Mouse (Mus musculus): ENCODE results near the gene Ncor2.

Ncor2 gene

GRCm38 (mm10) chr5:125170107-125170842 is 8.7 kb downstream of the Ncor2 start:
- DNase-seq (ENCODE audit: low read depth, low spot score): no peak

- no peak for DNase-seq (ENCODE audit: low read depth, low spot score)
Measured at GRCm38 (mm10) chr5:125168101-125168500, 10.9 kb downstream of the Ncor2 start.

- no peak for DNase-seq (ENCODE audit: low read depth, low spot score)
Measured at GRCm38 (mm10) chr5:125167524-125167923, 11.5 kb downstream of the Ncor2 start.

GRCm38 (mm10) chr5:125165993-125166392 is 13.0 kb downstream of the Ncor2 start:
- DNase-seq (ENCODE audit: low read depth, low spot score): no peak

- no peak for DNase-seq (ENCODE audit: low read depth, low spot score)
Measured at GRCm38 (mm10) chr5:125164465-125165167, 14.4 kb downstream of the Ncor2 start.

- no peak for DNase-seq (ENCODE audit: low read depth, low spot score)
Measured at GRCm38 (mm10) chr5:125163441-125164050, 15.5 kb downstream of the Ncor2 start.

GRCm38 (mm10) chr5:125162461-125162860 is 16.6 kb downstream of the Ncor2 start:
- no peak for DNase-seq (ENCODE audit: low read depth, low spot score)

GRCm38 (mm10) chr5:125159804-125160405 is 19.1 kb downstream of the Ncor2 start:
- no peak for DNase-seq (ENCODE audit: low read depth, low spot score)

- no peak for DNase-seq (ENCODE audit: low read depth, low spot score)
Measured at GRCm38 (mm10) chr5:125159293-125159692, 19.7 kb downstream of the Ncor2 start.

- DNase-seq (ENCODE audit: low read depth, low spot score): no peak
Measured at GRCm38 (mm10) chr5:125158232-125158961, 20.6 kb downstream of the Ncor2 start.

GRCm38 (mm10) chr5:125157375-125158033 is 21.5 kb downstream of the Ncor2 start:
- no peak for DNase-seq (ENCODE audit: low read depth, low spot score)

GRCm38 (mm10) chr5:125156418-125157205 is 22.4 kb downstream of the Ncor2 start:
- DNase-seq (ENCODE audit: low read depth, low spot score): no peak

- no peak for DNase-seq (ENCODE audit: low read depth, low spot score)
Measured at GRCm38 (mm10) chr5:125155451-125155850, 23.6 kb downstream of the Ncor2 start.

GRCm38 (mm10) chr5:125154989-125155388 is 24.0 kb downstream of the Ncor2 start:
- no peak for DNase-seq (ENCODE audit: low read depth, low spot score)

GRCm38 (mm10) chr5:125154178-125154577 is 24.8 kb downstream of the Ncor2 start:
- DNase-seq (ENCODE audit: low read depth, low spot score): no peak

GRCm38 (mm10) chr5:125153201-125153816 is 25.7 kb downstream of the Ncor2 start:
- no peak for DNase-seq (ENCODE audit: low read depth, low spot score)

- DNase-seq (ENCODE audit: low read depth, low spot score): no peak
Measured at GRCm38 (mm10) chr5:125151872-125152534, 27.0 kb downstream of the Ncor2 start.

GRCm38 (mm10) chr5:125150951-125151564 is 28.0 kb downstream of the Ncor2 start:
- no peak for DNase-seq (ENCODE audit: low read depth, low spot score)

- DNase-seq (ENCODE audit: low read depth, low spot score): no peak
Measured at GRCm38 (mm10) chr5:125149142-125149541, 29.9 kb downstream of the Ncor2 start.
